Mouse (Mus musculus): Measurements from ENCODE around the gene Rwdd2b.

Rwdd2b gene

GRCm38 (mm10) chr16:87420662-87421061, 19.7 kb downstream of the Rwdd2b start:
- no peak for DNase-seq (ENCODE audit: low spot score in 2 of 2)

- DNase-seq (ENCODE audit: low spot score in 2 of 2), result no peak
Observed at GRCm38 (mm10) chr16:87405001-87405400, 35.4 kb downstream of the Rwdd2b start.

- DNase-seq (ENCODE audit: low spot score in 2 of 2), result peak; percentile 20 to 52
Observed at GRCm38 (mm10) chr16:87393813-87394548, 46.4 kb downstream of the Rwdd2b start.

- no peak for DNase-seq (ENCODE audit: low spot score in 2 of 2)
Observed at GRCm38 (mm10) chr16:87387444-87387977, 52.9 kb downstream of the Rwdd2b start.

GRCm38 (mm10) chr16:87384366-87384765, 56.0 kb downstream of the Rwdd2b start:
- DNase-seq (ENCODE audit: low spot score in 2 of 2), result no peak

Measured in heart, adult 9 months (tissue).